Mouse (Mus musculus) testis, adult 2 months (tissue): ENCODE data around the gene Il33. TPM values are rescaled to one million over a fixed set of nuclear protein-coding genes. Genes with fewer than 3 reads are reported as not detected.

Experiments
- H3K27ac ChIP-seq: fragments of 200-500 bp; 2 replicates; pipeline ENCODE4 v1.5.1; 2012; ENCODE audit warnings: low read depth, low read length; ENCODE audit not compliant: control insufficient read depth, insufficient read depth
- H3K27me3 ChIP-seq: fragments of 200-500 bp; 2 replicates; pipeline ENCODE4 v1.6.1; 2012; ENCODE audit warnings: mild to moderate bottlenecking, low read length, moderate library complexity; ENCODE audit not compliant: control insufficient read depth, insufficient read depth
- H3K36me3 ChIP-seq: fragments of 200-500 bp; 2 replicates; pipeline ENCODE4 v1.6.1; 2012; ENCODE audit warnings: mild to moderate bottlenecking, low read length; ENCODE audit not compliant: control insufficient read depth, insufficient read depth
- H3K4me1 ChIP-seq: fragments of 200-500 bp; 2 replicates; pipeline ENCODE4 v1.6.1; 2012; ENCODE audit warnings: low read length; ENCODE audit not compliant: control insufficient read depth, insufficient read depth
- H3K4me3 ChIP-seq: fragments of 200-500 bp; 2 replicates; pipeline ENCODE4 v1.5.1; 2012; ENCODE audit warnings: low read depth, mild to moderate bottlenecking, low read length, moderate library complexity, mixed read lengths; ENCODE audit not compliant: control insufficient read depth
- CTCF ChIP-seq: fragments of 200-500 bp; IDR thresholded peaks from 2 replicates; pipeline ENCODE4 v1.5.1; 2012; ENCODE audit warnings: low read depth, mild to moderate bottlenecking, inconsistent platforms, low read length, moderate library complexity; ENCODE audit not compliant: control insufficient read depth, insufficient read depth, insufficient replicate concordance
- POLR2A ChIP-seq: fragments of 200-500 bp; IDR thresholded peaks from 2 replicates; pipeline ENCODE4 v1.6.1; 2012; ENCODE audit warnings: low read depth, mild to moderate bottlenecking, inconsistent platforms, low read length, moderate library complexity; ENCODE audit not compliant: control insufficient read depth
- polyA plus RNA-seq: library from polyadenylated mRNA; depleted of rRNA; stranded (reverse); fragments of >200 nt; gene quantifications from 2 replicates; pipeline ENCODE4 v1.2.3, GENCODE M21; 2012

The Il33 gene
- polyA plus RNA-seq, 1 experiment = 2.1 TPM

DNA sequence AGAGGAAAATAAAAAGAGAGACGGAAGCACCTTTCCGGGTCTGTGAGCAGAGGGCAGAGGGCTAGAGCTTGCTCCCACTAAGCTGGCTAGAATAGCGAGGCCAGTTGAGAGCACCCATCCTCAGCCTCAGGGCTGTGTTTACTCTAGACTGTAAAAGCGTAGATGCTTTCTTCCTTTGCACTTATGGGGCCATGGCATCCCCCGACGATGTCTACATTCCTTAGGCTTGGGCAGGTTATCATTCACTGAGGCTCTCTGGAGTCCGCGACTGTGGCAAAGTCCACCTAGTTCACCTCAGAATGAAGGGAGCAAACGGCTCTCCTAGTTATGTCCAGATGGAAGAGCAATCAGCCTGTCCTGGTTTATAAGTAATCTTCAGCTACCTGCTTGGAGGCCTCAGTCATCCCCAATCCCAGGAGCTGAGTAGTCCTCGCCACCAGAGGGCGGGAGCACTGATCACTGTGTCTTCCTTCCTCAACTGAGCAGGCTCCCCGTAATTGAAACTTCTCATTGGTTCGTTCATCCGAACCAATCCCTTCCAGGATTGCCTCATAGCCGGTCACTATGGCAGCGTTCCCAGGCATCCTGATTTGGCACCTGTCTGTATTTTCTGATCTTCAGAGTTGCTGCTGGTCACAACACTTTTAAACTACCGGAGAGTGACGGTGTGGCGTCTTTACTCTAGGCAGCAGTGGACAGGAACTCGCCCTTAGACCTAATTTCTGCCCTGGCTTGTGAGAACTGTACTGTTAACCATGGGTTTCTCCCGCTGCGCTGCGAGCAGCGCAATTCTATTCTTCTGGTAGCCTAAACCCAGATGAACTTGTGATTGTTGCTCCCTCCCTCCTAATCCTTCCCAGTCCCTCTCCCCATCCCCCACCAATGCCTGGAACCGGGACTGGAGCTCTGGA is 23.2 kb downstream of the Il33 start:
- TF ChIP-seq CTCF (peak; percentile 27; the same call in 1 of the 2 replicates), POLR2A (no peak)
- H3K4me1 ChIP-seq = peaks cover 4% of the 10 kb centered on the region
- no peaks in the 10 kb centered on the region for H3K36me3 ChIP-seq
- peak overlapping the region; percentile 28 for H3K4me3 ChIP-seq
- no peak overlapping the region for H3K27ac ChIP-seq
- no peaks in the 10 kb centered on the region for H3K27me3 ChIP-seq

DNA sequence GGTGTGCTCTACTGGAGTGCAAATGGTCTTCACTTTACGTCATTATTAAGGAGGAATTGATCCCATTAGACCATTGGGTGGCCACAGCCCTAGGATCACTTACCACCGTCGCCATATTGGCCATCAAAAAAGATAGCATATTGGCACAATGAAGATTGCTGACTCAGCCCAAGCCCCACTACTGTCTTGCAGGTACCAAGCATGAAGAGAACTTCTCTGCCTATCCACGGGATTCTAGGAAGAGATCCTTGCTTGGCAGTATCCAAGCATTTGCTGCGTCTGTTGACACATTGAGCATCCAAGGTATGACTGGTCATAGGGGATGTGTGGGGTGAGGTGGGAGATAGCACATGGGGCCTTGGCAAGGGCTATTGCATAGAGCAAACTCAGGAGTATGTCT is 27.6 kb downstream of the Il33 start:
- no peaks in the 10 kb centered on the region for H3K36me3 ChIP-seq
- H3K4me1 ChIP-seq = peaks cover 4% of the 10 kb centered on the region
- no peaks in the 10 kb centered on the region for H3K27me3 ChIP-seq
- TF ChIP-seq CTCF (no peak), POLR2A (no peak)
- H3K4me3 ChIP-seq = no peak overlapping the region
- H3K27ac ChIP-seq = no peak overlapping the region

DNA sequence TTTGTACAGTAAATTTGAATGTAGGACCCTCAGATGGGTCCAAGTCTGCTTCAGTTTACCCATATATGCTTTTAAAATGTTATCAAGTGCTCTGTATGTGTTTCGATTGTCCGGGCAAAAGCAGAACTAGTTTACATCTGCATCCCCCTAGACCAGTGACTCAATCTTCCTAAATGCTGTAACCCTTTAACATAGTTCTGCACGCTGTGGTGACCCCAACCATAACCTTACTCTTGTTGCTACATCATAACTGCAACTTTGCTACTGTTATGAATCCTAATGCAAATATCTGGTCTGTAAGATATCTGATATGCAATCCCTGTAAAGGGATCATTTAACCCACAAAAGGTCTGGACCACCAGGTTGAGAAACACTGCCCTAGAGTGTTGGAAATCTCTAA is 28.9 kb downstream of the Il33 start:
- H3K4me3 ChIP-seq = no peak overlapping the region
- H3K4me1 ChIP-seq = no peaks in the 10 kb centered on the region
- TF ChIP-seq POLR2A (no peak), CTCF (no peak)
- no peaks in the 10 kb centered on the region for H3K36me3 ChIP-seq
- H3K27me3 ChIP-seq = no peaks in the 10 kb centered on the region
- H3K27ac ChIP-seq = no peak overlapping the region

DNA sequence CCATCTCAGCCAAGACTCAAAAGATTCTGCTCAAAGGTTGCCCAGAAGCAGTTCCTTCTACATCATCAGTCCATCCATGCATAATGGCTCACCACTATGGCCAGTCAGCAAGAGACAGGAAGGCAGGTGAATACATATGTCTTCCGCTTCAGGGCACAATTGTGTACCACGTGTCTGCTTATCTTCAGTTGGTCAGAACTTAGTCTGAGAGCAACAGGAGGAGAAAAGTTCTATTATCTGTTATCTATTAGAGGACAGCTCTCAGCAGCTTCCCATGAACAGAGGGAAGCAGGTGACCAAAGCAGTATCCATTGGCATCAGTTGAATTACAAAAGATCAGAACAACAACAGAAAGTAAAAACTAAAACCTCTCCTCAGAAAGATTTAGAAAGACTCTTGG is 30.5 kb downstream of the Il33 start:
- no peak for TF ChIP-seq CTCF
- TF ChIP-seq POLR2A = no peak
- no peaks in the 10 kb centered on the region for H3K36me3 ChIP-seq
- H3K27me3 ChIP-seq = no peaks in the 10 kb centered on the region
- H3K4me3 ChIP-seq = no peak overlapping the region
- no peaks in the 10 kb centered on the region for H3K4me1 ChIP-seq
- H3K27ac ChIP-seq = no peak overlapping the region

DNA sequence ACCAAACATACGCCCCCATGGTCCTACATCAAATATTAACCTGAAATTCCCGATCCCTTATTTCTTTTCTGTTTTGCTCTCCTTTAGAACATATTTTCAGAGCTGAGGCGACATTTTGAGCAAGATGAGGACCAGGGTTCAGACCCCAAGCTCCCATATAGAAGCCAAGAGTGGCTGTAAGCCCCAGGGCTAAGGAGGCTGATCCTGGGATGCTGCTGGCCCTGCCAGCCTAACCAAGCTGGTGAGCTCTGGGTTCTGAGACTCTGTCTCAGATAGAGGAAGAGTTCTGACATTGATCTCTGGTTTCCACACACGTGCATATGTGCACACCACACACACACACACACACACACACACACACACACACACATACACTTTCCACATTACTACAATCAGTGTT is 36.0 kb downstream of the Il33 start:
- Histone ChIP-seq H3K4me3 (no peak overlapping the region), H3K27me3 (no peaks in the 10 kb centered on the region), H3K36me3 (no peaks in the 10 kb centered on the region), H3K27ac (no peak overlapping the region), H3K4me1 (no peaks in the 10 kb centered on the region)
- TF ChIP-seq CTCF (no peak), POLR2A (no peak)

DNA sequence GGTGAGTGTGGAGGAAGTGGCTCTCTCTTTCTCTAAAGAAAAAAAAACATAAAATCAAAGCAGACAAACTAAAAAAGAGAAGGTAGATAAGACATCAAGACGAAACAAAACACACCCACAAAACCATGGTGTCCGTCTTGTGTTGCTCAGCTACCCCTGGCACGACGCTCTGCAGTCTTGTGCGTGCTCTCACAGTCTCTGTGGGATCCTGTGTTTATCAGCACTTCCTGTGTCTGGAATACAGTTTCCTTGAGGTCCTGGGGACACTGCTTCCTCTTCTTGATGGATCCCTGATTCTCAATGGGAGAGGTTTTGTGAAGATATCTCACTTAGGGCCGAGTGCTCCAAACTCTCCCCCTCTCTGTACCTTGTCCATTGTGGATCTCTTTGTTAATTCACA is 36.9 kb downstream of the Il33 start:
- no peak for TF ChIP-seq CTCF
- TF ChIP-seq POLR2A = no peak

DNA sequence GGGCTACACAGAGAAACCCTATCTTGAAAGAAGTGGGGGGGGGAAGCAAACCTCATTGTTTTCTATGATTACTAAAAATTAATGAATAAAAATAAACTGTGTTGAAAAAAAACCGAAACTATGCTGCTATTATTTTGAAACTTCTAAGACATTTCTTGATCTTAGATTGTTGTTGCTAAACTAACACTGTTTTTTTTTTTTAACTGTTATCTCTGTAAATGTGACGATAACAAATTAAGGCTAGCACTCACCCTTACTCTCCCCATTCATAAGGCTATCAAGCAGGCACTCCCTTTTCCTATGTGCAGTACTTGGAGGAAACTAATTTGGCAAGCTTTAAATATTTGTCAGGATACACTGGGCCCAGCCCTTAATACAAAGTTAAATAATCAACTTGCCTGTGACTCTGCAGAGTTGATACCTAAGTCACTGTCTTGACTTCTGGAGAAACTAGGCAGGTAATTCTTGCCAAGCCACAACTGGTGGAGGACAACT is 38.7 kb downstream of the Il33 start:
- Histone ChIP-seq H3K27ac (no peak overlapping the region), H3K36me3 (no peaks in the 10 kb centered on the region), H3K4me3 (no peak overlapping the region), H3K4me1 (no peaks in the 10 kb centered on the region), H3K27me3 (no peaks in the 10 kb centered on the region)
- TF ChIP-seq POLR2A = no peak
- TF ChIP-seq CTCF = no peak

More for the DNA sequence above, 36.9 kb downstream of the Il33 start:
- Histone ChIP-seq H3K27me3 (no peaks in the 10 kb centered on the region), H3K4me3 (no peak overlapping the region), H3K4me1 (no peaks in the 10 kb centered on the region), H3K36me3 (no peaks in the 10 kb centered on the region), H3K27ac (no peak overlapping the region)

DNA sequence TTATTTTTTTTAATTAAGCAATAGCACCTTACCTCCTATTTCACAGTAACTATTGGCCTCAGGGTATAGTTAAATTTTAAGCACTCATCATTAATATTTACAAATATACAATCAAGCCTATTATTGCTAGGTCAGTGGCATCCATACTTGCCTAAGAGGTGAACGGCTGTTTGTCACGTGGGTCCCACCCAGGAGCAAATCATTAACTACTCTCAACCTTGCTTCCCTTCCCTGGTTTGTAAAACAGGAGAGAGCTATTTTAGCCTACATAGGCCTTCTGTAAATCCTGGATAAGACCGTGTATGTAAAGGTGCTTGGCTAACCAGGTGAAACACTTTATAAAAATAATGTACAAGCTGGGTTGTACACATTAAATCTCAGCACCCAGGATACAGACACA is 43.0 kb downstream of the Il33 start:
- Histone ChIP-seq H3K4me3 (no peak overlapping the region), H3K27ac (no peak overlapping the region), H3K36me3 (no peaks in the 10 kb centered on the region), H3K4me1 (no peaks in the 10 kb centered on the region), H3K27me3 (no peaks in the 10 kb centered on the region)
- no peak for TF ChIP-seq CTCF
- TF ChIP-seq POLR2A = no peak
